Mouse (Mus musculus) ES-Bruce4 (cell line): ENCODE results near the gene Psmb5. TPM values are rescaled to one million over a fixed set of nuclear protein-coding genes. Genes with fewer than 3 reads are reported as not detected.

ENCODE experiments used
- H3K27ac ChIP-seq: 2 replicates; pipeline ENCODE4 v1.5.1; 2012; ENCODE audit warnings: low read length, inconsistent platforms; ENCODE audit not compliant: insufficient read depth
- H3K27me3 ChIP-seq: 2 replicates; pipeline ENCODE4 v1.6.1; 2012; ENCODE audit warnings: mild to moderate bottlenecking, low read length, inconsistent platforms; ENCODE audit not compliant: control insufficient read depth, poor library complexity, insufficient read depth, severe bottlenecking
- H3K36me3 ChIP-seq: 2 replicates; pipeline ENCODE4 v1.6.1; 2012; ENCODE audit warnings: inconsistent platforms, mild to moderate bottlenecking, low read length, moderate library complexity; ENCODE audit not compliant: control insufficient read depth, poor library complexity, insufficient read depth, severe bottlenecking
- H3K4me1 ChIP-seq: one replicate; pipeline ENCODE4 v1.8.1; 2011; ENCODE audit warnings: low read length; ENCODE audit not compliant: control insufficient read depth, insufficient read depth
- H3K4me3 ChIP-seq: 2 replicates; pipeline ENCODE4 v1.5.1; 2011; ENCODE audit warnings: low read depth, mild to moderate bottlenecking, low read length
- H3K9ac ChIP-seq: 2 replicates; pipeline ENCODE4 v1.6.1; 2012; ENCODE audit warnings: low read depth, mild to moderate bottlenecking, inconsistent platforms; ENCODE audit not compliant: poor library complexity, severe bottlenecking
- H3K9me3 ChIP-seq: replicated peaks from 2 replicates; pipeline ENCODE4 v1.6.1; 2012; ENCODE audit warnings: mild to moderate bottlenecking, low read length, inconsistent platforms; ENCODE audit not compliant: control insufficient read depth, poor library complexity, insufficient read depth, severe bottlenecking
- CTCF ChIP-seq: IDR thresholded peaks from one replicate; pipeline ENCODE4 v1.8.1; 2011; ENCODE audit warnings: low read depth, low read length
- EP300 ChIP-seq: IDR thresholded peaks from 2 replicates; pipeline ENCODE4 v1.6.1; 2011; ENCODE audit warnings: low read depth, low read length; ENCODE audit not compliant: insufficient read depth
- POLR2A ChIP-seq: IDR thresholded peaks from one replicate; pipeline ENCODE4 v1.8.1; 2011; ENCODE audit warnings: low read length; ENCODE audit not compliant: insufficient read depth
- polyA plus RNA-seq: library from polyadenylated mRNA; stranded (reverse); fragments of >200 nt; gene quantifications from 2 replicates; pipeline ENCODE4 v1.2.4, GENCODE M21; 2011; ENCODE audit warnings: low read depth; ENCODE audit not compliant: missing spikeins, insufficient read depth, insufficient read length

Psmb5 gene
- polyA plus RNA-seq, 1 experiment, result 206 TPM

- TF ChIP-seq POLR2A (no peak), CTCF (no peak), EP300 (no peak)
- H3K4me1 ChIP-seq, result no peaks in the 10 kb centered on the region
- peaks cover 40% of the 10 kb centered on the region for H3K36me3 ChIP-seq
- no peaks in the 10 kb centered on the region for H3K27me3 ChIP-seq
- H3K9ac ChIP-seq, result no peak overlapping the region
- no peak overlapping the region for H3K4me3 ChIP-seq
- no peak overlapping the region for H3K27ac ChIP-seq
- H3K9me3 ChIP-seq, result no peaks in the 10 kb centered on the region
These were observed 24.6 kb upstream of the Psmb5 start for GRCm38 (mm10) chr14:54642224-54642944.

- peak within 1 kb of the TSS; percentile 77 for H3K4me3 ChIP-seq
- peaks cover 31% of the 10 kb centered on the region for H3K36me3 ChIP-seq
These were observed 23.6 kb upstream of the Psmb5 start, which contains the start of gene Cdh24 for GRCm38 (mm10) chr14:54641305-54641969. TSS of gene Cdh24 (minus strand) at chr14:54641364.

GRCm38 (mm10) chr14:54640946-54641304 lies 23.1 kb upstream of the Psmb5 start, which contains the start of gene Gm17606:
TSS of gene Gm17606 (plus strand) at chr14:54640952.
- no peaks in the 10 kb centered on the region for H3K9me3 ChIP-seq
- H3K4me1 ChIP-seq, result no peaks in the 10 kb centered on the region
- no peaks in the 10 kb centered on the region for H3K27me3 ChIP-seq
- no peak within 1 kb of the TSS for H3K27ac ChIP-seq
- peaks cover 26% of the 10 kb centered on the region for H3K36me3 ChIP-seq
- H3K9ac ChIP-seq, result peak within 1 kb of the TSS; percentile 73
- peak within 1 kb of the TSS; percentile 77 for H3K4me3 ChIP-seq
- TF ChIP-seq POLR2A (no peak), CTCF (no peak), EP300 (no peak)

More at GRCm38 (mm10) chr14:54641305-54641969, 23.6 kb upstream of the Psmb5 start, which contains the start of gene Cdh24:
- TF ChIP-seq POLR2A (no peak), CTCF (peak; percentile 75)
- Histone ChIP-seq H3K4me1 (no peaks in the 10 kb centered on the region), H3K27me3 (no peaks in the 10 kb centered on the region), H3K9me3 (no peaks in the 10 kb centered on the region), H3K9ac (peak within 1 kb of the TSS; percentile 73), H3K27ac (no peak within 1 kb of the TSS)

GRCm38 (mm10) chr14:54640121-54640520 lies 22.3 kb upstream of the Psmb5 start:
- no peaks in the 10 kb centered on the region for H3K27me3 ChIP-seq
- no peak overlapping the region for H3K27ac ChIP-seq
- H3K36me3 ChIP-seq, result peaks cover 19% of the 10 kb centered on the region
- no peak overlapping the region for H3K4me3 ChIP-seq
- no peak overlapping the region for H3K9ac ChIP-seq
- TF ChIP-seq POLR2A (no peak), EP300 (no peak)
- H3K9me3 ChIP-seq, result no peaks in the 10 kb centered on the region
- no peaks in the 10 kb centered on the region for H3K4me1 ChIP-seq

GRCm38 (mm10) chr14:54638210-54638609 lies 20.4 kb upstream of the Psmb5 start:
- H3K4me3 ChIP-seq, result no peak overlapping the region
- H3K9me3 ChIP-seq, result no peaks in the 10 kb centered on the region
- peaks cover under 1% of the 10 kb centered on the region for H3K36me3 ChIP-seq
- TF ChIP-seq EP300, result no peak
- TF ChIP-seq POLR2A, result no peak
- TF ChIP-seq CTCF, result peak; percentile 31
- H3K27me3 ChIP-seq, result no peaks in the 10 kb centered on the region
- H3K9ac ChIP-seq, result no peak overlapping the region
- no peak overlapping the region for H3K27ac ChIP-seq
- no peaks in the 10 kb centered on the region for H3K4me1 ChIP-seq

GRCm38 (mm10) chr14:54636954-54637353 lies 19.1 kb upstream of the Psmb5 start:
- peak overlapping the region; percentile 13; the same call in 1 of the 2 replicates for H3K4me3 ChIP-seq
- TF ChIP-seq POLR2A (no peak), EP300 (no peak), CTCF (peak; percentile 98)
- H3K27ac ChIP-seq, result no peak overlapping the region
- no peaks in the 10 kb centered on the region for H3K36me3 ChIP-seq
- H3K27me3 ChIP-seq, result no peaks in the 10 kb centered on the region
- H3K9me3 ChIP-seq, result no peaks in the 10 kb centered on the region
- H3K9ac ChIP-seq, result peak overlapping the region; percentile 10; the same call in 1 of the 2 replicates
- H3K4me1 ChIP-seq, result no peaks in the 10 kb centered on the region
